Mouse (Mus musculus) heart, adult 11 months (tissue): ENCODE results near the gene Fbxw11.

Experiments used
- DNase-seq: peaks from one replicate; pipeline ENCODE4 v3.0.0; 2022

The Fbxw11 gene

GRCm38 (mm10) chr11:32714896-32715295 is 72.4 kb downstream of the Fbxw11 start:
- DNase-seq: no peak

DNA sequence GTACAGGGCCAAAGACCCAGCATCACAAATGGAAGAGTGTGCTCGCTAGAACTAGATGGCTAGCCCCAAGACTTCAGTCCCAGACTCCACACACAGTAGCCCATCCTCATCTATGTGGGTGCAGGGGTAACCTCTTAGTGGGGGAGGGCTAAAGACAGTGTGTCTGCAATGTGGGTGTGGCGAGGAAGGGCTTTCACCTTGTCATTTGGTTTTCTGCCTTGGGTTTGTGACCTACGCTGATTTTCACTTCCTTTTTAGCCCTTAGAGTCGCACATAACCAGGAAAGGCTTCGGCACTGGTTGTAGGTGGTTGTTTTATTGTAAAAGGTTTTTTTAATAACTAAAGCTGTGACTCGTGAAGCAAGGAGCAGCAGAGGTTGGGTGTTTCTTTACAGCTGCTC is 73.0 kb downstream of the Fbxw11 start:
- no peak for DNase-seq

DNA sequence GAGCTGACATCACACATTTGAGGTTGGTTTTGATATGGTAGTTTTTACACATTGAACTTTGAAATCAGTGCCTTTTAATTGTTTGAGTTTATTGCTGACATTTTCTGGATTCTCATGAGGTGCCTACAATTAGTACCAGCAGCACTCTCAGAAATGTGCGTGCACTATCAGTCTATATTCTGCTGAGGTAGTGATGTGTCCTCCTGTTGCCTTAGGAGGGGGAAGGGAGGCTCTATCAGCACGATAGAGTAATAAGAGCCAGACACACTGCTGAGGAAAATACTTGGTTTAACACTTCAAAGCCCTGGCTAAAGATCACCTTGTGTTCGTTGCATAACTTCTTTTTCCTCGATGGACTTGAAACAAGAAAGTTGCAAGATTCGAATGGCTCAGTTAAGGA is 73.4 kb downstream of the Fbxw11 start:
- DNase-seq: peak; percentile 44

GRCm38 (mm10) chr11:32716876-32717275 is 74.4 kb downstream of the Fbxw11 start:
- peak; percentile 55 for DNase-seq

- DNase-seq: peak; percentile 76
These were observed 75.2 kb downstream of the Fbxw11 start for GRCm38 (mm10) chr11:32717711-32718110.

GRCm38 (mm10) chr11:32718371-32718770 is 75.8 kb downstream of the Fbxw11 start:
- peak; percentile 74 for DNase-seq

GRCm38 (mm10) chr11:32718979-32719378 is 76.5 kb downstream of the Fbxw11 start:
- DNase-seq: peak; percentile 68

GRCm38 (mm10) chr11:32722653-32723052 is 80.1 kb downstream of the Fbxw11 start:
- DNase-seq: no peak

- DNase-seq: no peak
These were observed 80.8 kb downstream of the Fbxw11 start for GRCm38 (mm10) chr11:32723287-32723686.

- DNase-seq: no peak
These were observed 82.6 kb downstream of the Fbxw11 start for GRCm38 (mm10) chr11:32725171-32725570.

DNA sequence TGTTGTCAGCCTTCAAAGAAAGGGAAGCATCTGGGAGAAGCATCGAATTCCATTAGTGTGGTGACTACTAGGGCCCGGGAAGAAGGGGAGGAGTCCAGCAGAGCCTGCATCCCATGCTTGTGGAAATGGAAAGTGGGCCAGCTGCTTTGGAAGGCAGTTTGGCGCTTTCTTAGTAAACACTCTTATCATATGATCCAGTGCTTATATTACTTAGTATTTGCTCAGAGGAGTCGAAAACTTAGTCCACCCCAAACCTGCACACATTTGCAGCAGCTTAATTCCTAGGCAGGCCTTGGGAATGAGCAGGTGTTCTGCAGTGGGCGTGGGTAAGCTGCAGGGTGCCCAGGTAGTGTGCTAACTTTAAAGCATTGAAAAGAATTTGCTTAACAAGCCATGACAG is 89.9 kb downstream of the Fbxw11 start:
- peak; percentile 79 for DNase-seq

DNA sequence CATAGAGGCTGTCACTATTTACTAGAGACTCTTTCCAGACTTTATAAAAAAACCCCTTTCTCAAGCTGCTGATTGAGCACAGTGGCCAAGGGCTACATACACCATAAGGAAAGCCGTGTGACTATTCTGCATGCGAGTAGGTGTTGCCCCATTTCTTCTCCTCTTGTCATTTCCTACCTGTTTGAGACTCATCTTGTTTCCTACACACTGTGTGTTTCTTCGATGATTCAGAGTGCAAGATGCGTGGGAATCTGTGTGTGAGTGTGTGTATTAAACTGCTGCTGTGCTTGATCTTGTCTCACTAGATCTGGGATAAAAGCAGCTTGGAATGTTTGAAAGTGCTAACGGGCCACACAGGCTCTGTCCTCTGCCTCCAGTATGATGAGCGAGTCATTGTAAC is 90.7 kb downstream of the Fbxw11 start:
- peak; percentile 27 for DNase-seq

- DNase-seq: peak; percentile 60
These were observed 93.8 kb downstream of the Fbxw11 start for GRCm38 (mm10) chr11:32736371-32736770.

- DNase-seq: no peak
These were observed 95.2 kb downstream of the Fbxw11 start for GRCm38 (mm10) chr11:32737729-32738128.

GRCm38 (mm10) chr11:32743891-32744290 is 101.4 kb downstream of the Fbxw11 start:
- peak; percentile 74 for DNase-seq

GRCm38 (mm10) chr11:32744463-32744862 is 101.9 kb downstream of the Fbxw11 start:
- DNase-seq: peak; percentile 84

DNA sequence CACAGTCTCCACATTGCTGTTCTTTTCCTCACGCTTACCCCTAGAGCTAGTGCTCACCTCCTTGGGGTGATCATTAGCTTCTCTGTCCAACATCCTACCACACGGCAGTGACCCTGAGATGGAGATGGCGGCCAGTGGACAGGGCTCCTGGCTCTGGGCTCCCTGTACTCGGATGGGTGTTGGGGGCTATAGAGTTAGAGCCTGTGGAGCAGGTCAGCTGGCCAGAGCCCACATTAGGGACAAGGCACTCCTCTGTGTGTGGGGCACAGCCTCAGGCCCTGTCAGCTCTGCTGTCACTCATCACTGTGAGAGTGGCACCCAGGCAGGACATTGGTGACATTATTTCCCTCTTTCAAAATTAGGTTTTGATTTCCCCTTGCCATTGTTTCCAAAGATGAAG is 102.9 kb downstream of the Fbxw11 start:
- peak; percentile 83 for DNase-seq

GRCm38 (mm10) chr11:32746036-32746435 is 103.5 kb downstream of the Fbxw11 start:
- peak; percentile 77 for DNase-seq

- DNase-seq: no peak
These were observed 104.0 kb downstream of the Fbxw11 start for GRCm38 (mm10) chr11:32746475-32746874.

DNA sequence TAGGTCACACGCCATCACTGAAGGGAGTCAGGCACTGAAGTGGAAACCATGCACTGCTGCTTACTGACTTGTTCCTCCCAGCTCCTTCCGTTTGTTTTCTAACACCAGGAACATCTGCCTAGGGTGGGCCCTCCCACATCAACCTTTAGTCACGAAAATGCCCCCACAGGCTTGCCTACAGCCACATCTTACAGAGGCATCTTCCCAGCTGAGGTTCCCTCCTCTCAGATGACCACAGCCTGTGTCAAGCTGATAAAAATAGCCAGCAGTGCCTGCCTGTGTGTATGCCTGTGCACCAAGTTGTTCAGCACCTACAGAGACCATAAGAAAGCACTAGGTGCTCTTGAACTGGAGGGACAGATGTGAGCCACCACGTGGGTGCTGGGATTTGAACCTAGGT is 106.3 kb downstream of the Fbxw11 start:
- DNase-seq: peak; percentile 27

DNA sequence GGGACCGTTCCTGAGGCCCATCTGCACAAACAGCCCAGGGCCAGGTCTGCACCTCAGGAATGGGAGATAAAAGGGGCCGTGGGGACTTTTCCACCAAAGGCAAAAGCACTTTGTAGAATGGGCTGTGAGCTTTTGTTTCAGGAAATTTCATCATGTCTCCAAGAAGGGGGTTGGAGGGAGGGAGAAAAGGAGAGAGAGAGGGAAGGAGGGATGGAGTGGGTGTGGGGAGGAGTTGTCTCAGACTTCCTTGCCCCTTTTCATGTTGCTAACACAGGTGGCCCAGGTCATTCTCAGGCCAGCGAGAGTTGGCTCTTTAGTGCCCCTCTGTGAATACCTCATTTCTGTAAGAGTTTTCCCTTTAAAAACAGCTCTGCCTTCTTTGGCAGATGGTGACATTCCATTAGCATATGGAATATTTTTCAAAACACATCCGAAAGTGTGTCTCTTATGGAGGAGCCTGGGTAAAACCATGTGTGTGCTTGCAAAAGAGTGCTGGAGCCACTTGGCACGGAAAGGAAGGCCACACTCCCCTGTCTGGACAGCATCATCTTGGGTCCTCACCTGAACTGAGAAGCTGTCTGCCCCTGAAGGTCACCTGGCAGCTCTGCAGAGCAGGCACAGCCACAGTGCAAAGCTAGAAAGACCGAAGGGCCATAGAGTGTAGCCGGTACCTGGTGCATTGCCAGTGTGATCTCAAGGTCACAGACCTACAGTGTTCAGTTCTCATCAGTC is 109.5 kb downstream of the Fbxw11 start:
- DNase-seq: no peak

- no peak for DNase-seq
These were observed 110.0 kb downstream of the Fbxw11 start for GRCm38 (mm10) chr11:32752595-32752885.

- DNase-seq: no peak
These were observed 110.8 kb downstream of the Fbxw11 start for GRCm38 (mm10) chr11:32753358-32753757.

DNA sequence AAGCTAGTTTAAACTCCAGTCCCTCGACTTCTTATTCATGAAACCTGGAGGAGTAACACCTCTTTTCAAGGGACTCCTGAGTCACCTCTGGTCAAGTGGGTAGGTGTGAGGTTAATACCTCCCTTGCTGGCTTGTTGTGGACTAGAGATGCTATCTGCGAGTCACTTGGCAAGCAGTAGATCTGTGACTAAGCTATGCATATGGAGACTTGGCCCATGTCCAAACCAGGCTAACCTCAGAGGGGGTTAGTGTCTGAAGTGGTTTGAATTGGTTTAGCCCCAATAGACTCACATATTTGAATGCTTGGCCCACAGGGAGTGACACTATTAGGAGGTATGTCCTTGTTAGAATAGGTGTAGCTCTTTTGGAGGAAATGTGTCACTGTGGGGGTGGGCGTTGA is 120.2 kb downstream of the Fbxw11 start:
- DNase-seq: peak; percentile 75

GRCm38 (mm10) chr11:32767496-32768230 is 125.1 kb downstream of the Fbxw11 start:
- DNase-seq: peak; percentile 92
